Mouse (Mus musculus) forebrain, postnatal 0 days (tissue): ENCODE measurements around the gene Cadps. TPM values are rescaled to one million over a fixed set of nuclear protein-coding genes. Genes with fewer than 3 reads are reported as not detected.

Experiments used
- ATAC-seq: fragments of 200-750 bp; cut with Nextera tagmentation; 2 replicates; pipeline ENCODE4 v1.8.0; 2017; ENCODE audit warnings: mild to moderate bottlenecking, moderate library complexity
- DNase-seq: peaks from one replicate; pipeline ENCODE4 v3.0.0-alpha.2; 2015
- H3K27ac ChIP-seq: fragments of 300-500 bp; sonication (generic); 2 replicates; pipeline ENCODE4 v1.5.1; 2014; ENCODE audit warnings: low read depth, mild to moderate bottlenecking, antibody characterized with exemption, low read length, moderate library complexity, mixed read lengths
- H3K27me3 ChIP-seq: fragments of 300-500 bp; sonication (generic); 2 replicates; pipeline ENCODE4 v1.6.1; 2014; ENCODE audit warnings: mild to moderate bottlenecking, low read length, mixed read lengths; ENCODE audit not compliant: insufficient read depth
- H3K36me3 ChIP-seq: fragments of 300-500 bp; sonication (generic); 2 replicates; pipeline ENCODE4 v1.6.1; 2014; ENCODE audit warnings: mild to moderate bottlenecking, moderate library complexity; ENCODE audit not compliant: insufficient read depth
- H3K4me1 ChIP-seq: fragments of 300-500 bp; sonication (generic); 2 replicates; pipeline ENCODE4 v1.6.1; 2014; ENCODE audit warnings: antibody characterized with exemption; ENCODE audit not compliant: insufficient read depth
- H3K4me2 ChIP-seq: fragments of 300-500 bp; sonication (generic); 2 replicates; pipeline ENCODE4 v1.6.1; 2014; ENCODE audit warnings: low read depth, mild to moderate bottlenecking, moderate library complexity
- H3K4me3 ChIP-seq: fragments of 300-500 bp; sonication (generic); 2 replicates; pipeline ENCODE4 v1.5.1; 2014; ENCODE audit warnings: low read depth, low read length, mixed read lengths
- H3K9ac ChIP-seq: fragments of 300-500 bp; sonication (generic); 2 replicates; pipeline ENCODE4 v1.6.1; 2014; ENCODE audit warnings: mild to moderate bottlenecking
- H3K9me3 ChIP-seq: fragments of 300-500 bp; sonication (generic); 2 replicates; pipeline ENCODE4 v1.6.1; 2016; ENCODE audit warnings: low read length
- CTCF ChIP-seq: sonication (generic); IDR thresholded peaks from 2 replicates; pipeline ENCODE4 v1.5.1; 2016; ENCODE audit warnings: antibody characterized with exemption, control low read depth, low read depth
- WGBS: fragments of 180-500 bp; shearing (Covaris S2); extraction: QIAGEN DNeasy Blood & Tissue Kit; methylation state at CpG from one replicate; pipeline ENCODE4 v1.1.7; 2014; 5-methylcytosine and 5-hydroxymethylcytosine counted together
- polyA plus RNA-seq: library from polyadenylated mRNA; unstranded; fragments of >200 nt; fragmentation: Nextera tagmentation; extraction: Ambion mirVana; gene quantifications from 2 replicates; pipeline ENCODE4 v1.2.1, GENCODE M21; 2015
- total RNA-seq: library from RNA; depleted of rRNA; stranded (reverse); fragments of >200 nt; gene quantifications from 2 replicates; pipeline ENCODE4 v1.2.3, GENCODE M21; 2014

The Cadps gene
- total and polyA plus RNA-seq, 2 experiments from 2014 or later = 27.2 to 164 TPM

DNA sequence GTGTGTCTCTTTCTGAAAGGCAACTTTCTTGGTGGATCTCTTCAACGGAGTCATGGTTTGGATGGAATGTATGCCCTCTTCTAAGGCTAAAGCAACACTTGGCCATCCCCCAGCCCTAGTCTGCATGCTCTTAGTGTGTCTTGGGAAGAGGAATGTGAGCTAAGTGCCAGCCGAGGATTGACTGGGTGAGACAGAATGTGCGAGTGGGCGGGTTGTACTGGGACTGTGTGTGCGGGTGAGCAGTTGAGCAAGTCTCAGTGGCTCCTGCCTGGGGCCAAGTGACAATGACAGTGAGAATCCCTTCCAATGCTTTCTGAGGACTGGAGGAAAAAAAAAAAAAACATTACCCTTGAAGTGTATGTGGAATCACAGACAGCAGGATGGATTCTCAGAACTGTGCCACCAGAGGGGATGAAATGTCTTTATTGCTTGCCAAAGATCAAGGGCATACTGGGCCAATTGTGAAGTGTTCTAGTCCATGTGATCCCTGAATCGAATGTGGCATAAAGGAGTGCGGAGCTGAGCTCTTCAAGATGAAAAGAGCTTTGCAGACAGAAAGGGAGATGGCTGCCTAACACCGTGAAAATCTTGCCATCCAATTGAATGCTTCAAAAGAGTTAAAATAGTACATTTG, 394.7 kb downstream of the Cadps start:
- Histone ChIP-seq H3K4me3 (no peak overlapping the region), H3K27me3 (no peaks in the 10 kb centered on the region), H3K36me3 (no peaks in the 10 kb centered on the region), H3K9ac (no peak overlapping the region), H3K27ac (no peak overlapping the region), H3K4me2 (no peak overlapping the region), H3K9me3 (no peaks in the 10 kb centered on the region), H3K4me1 (no peaks in the 10 kb centered on the region)
- no peak for TF ChIP-seq CTCF
- ATAC-seq (peak; percentile 82), DNase-seq (no peak)
- 56% methylated on average over 8 of the region's 8 CpGs for WGBS

DNA sequence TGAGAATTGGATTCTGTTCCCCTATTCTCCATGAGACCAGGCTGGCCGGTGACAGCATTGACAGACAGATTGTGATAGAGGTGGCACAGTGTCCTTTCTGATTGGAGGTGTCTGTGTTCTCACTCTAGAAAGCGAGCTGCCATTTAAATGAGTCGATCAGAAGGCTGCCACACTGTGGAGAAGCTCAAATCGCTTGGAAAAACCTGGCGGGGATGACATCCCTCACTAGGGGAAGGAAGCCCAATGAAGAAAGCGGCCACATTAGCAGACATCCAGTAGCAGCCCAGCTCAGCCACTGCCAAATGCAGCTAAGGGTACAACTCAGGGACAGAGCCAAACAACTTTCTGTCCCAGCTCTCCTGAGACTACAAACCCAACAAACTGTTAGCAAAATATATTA, 397.6 kb downstream of the Cadps start:
- H3K4me2 ChIP-seq = no peak overlapping the region
- no peaks in the 10 kb centered on the region for H3K9me3 ChIP-seq
- H3K27me3 ChIP-seq = no peaks in the 10 kb centered on the region
- H3K4me3 ChIP-seq = no peak overlapping the region
- no peak for TF ChIP-seq CTCF
- 72% methylated on average over 6 of the region's 6 CpGs for whole genome bisulfite sequencing
- no peaks in the 10 kb centered on the region for H3K4me1 ChIP-seq
- no peak for DNase-seq
- no peaks in the 10 kb centered on the region; the same call in 1 of the 2 replicates for H3K36me3 ChIP-seq
- H3K9ac ChIP-seq = no peak overlapping the region
- no peak overlapping the region for H3K27ac ChIP-seq
- ATAC-seq = no peak

DNA sequence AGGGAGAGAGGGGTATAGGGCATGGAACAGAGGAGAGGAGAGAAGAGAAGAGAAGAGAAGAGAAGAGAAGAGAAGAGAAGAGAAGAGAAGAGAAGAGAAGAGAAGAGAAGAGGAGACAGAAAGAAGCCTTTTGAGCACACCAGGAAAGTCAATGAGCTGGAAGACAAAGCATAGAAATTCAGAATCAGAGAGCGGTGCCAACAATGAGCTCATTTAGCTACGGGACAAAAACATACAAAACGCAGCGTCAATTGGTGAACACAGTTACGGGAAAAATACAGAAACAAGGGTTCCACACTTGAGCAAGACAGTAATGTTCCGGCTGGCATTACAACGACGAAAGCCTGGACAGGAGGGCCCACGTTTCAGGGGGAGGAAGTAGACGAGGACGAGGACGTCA, 412.6 kb downstream of the Cadps start:
- ATAC-seq = no peak
- no peak for TF ChIP-seq CTCF
- Histone ChIP-seq H3K4me1 (peaks cover 5% of the 10 kb centered on the region; the same call in 1 of the 2 replicates), H3K4me2 (no peak overlapping the region), H3K4me3 (no peak overlapping the region), H3K27ac (no peak overlapping the region), H3K9me3 (no peaks in the 10 kb centered on the region), H3K27me3 (no peaks in the 10 kb centered on the region), H3K36me3 (peaks cover 7% of the 10 kb centered on the region; the same call in 1 of the 2 replicates), H3K9ac (no peak overlapping the region)
- DNase-seq = peak; percentile 35
- WGBS = 46% methylated on average over 12 of the region's 12 CpGs

DNA sequence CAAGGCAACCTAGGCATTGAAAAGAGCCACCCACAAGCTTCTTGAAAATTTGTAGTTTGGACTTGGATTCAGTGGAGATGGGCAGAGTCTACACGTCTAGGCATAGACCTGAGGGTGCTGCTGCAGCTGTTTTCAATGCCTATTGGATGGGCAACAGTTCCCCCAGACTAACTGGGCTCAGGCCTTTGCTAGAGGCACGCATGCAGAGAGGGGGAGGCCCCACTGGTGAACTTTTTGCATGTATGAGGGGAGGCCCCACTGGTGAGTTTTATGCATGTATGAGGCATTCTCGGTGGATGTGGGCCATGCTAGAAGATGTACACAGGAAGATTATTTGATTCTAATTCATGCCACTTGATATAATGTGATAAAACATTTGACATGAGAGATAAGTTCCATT, 413.1 kb downstream of the Cadps start:
- ATAC-seq (no peak), DNase-seq (no peak)
- Histone ChIP-seq H3K9me3 (no peaks in the 10 kb centered on the region), H3K4me1 (peaks cover 5% of the 10 kb centered on the region; the same call in 1 of the 2 replicates), H3K36me3 (peaks cover 7% of the 10 kb centered on the region; the same call in 1 of the 2 replicates), H3K9ac (no peak overlapping the region), H3K4me3 (no peak overlapping the region), H3K27me3 (no peaks in the 10 kb centered on the region), H3K27ac (no peak overlapping the region), H3K4me2 (no peak overlapping the region)
- no peak for TF ChIP-seq CTCF
- 74% methylated on average over 3 of the region's 3 CpGs for WGBS

DNA sequence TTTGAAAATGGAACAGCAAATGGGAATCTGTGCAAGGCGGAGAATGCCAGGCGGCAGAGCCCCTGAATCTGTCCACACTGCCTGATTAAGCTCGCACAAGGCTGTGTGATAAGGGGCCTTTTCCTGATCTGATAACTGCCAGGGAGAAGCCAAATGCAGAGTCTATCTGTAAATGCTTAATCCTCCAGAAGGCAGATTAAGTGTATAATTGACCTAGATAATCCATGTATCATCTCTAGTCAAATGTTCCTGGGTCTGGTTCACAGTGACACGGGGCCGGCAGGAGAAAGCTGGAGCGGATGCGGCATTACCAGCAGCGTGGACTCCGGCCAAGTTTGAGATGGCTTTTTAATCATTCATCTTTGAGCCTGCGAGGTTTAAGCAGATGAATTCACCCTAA, 416.3 kb downstream of the Cadps start:
- no peaks in the 10 kb centered on the region for H3K27me3 ChIP-seq
- no peaks in the 10 kb centered on the region for H3K9me3 ChIP-seq
- DNase-seq (peak; percentile 47), ATAC-seq (peak; percentile 33; the same call in 1 of the 2 replicates)
- peaks cover 5% of the 10 kb centered on the region; the same call in 1 of the 2 replicates for H3K4me1 ChIP-seq
- 41% methylated on average over 10 of the region's 10 CpGs for WGBS
- no peak overlapping the region for H3K9ac ChIP-seq
- no peak overlapping the region for H3K4me2 ChIP-seq
- H3K4me3 ChIP-seq = no peak overlapping the region
- H3K27ac ChIP-seq = no peak overlapping the region
- no peak for TF ChIP-seq CTCF
- peaks cover 6% of the 10 kb centered on the region; the same call in 1 of the 2 replicates for H3K36me3 ChIP-seq

DNA sequence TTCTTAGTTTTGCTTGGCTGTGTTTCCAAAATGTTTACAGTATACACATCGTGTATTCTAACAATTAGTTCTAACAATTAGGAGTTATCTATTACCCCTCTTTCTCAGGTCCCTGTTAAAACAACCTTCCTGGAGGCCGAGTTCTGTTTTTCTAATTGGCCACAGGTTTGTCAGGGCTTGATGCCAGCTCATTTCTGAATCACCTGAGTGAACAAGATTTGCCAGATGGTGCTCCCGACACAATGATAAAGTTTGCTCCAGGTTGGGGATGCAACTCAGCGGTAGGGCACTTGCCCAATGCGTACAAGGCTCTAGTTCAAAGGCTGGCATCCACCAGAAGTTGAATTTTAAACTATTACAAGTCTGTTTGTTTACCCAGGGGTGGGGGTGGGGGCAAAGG, 417.7 kb downstream of the Cadps start:
- TF ChIP-seq CTCF = no peak
- Histone ChIP-seq H3K27ac (no peak overlapping the region), H3K4me2 (no peak overlapping the region), H3K36me3 (no peaks in the 10 kb centered on the region), H3K4me3 (no peak overlapping the region), H3K4me1 (peaks cover 5% of the 10 kb centered on the region; the same call in 1 of the 2 replicates), H3K27me3 (no peaks in the 10 kb centered on the region), H3K9me3 (no peaks in the 10 kb centered on the region), H3K9ac (no peak overlapping the region)
- WGBS = 54% methylated on average over 5 of the region's 5 CpGs
- ATAC-seq (no peak), DNase-seq (no peak)

- no peak overlapping the region for H3K9ac ChIP-seq
- ATAC-seq (peak; percentile 38; the same call in 1 of the 2 replicates), DNase-seq (no peak)
- H3K4me2 ChIP-seq = no peak overlapping the region
- WGBS = 36% methylated on average over 3 of the region's 3 CpGs
- H3K4me3 ChIP-seq = no peak overlapping the region
- no peaks in the 10 kb centered on the region for H3K27me3 ChIP-seq
- no peaks in the 10 kb centered on the region for H3K9me3 ChIP-seq
- H3K36me3 ChIP-seq = no peaks in the 10 kb centered on the region
- TF ChIP-seq CTCF = no peak
- H3K27ac ChIP-seq = no peak overlapping the region
- H3K4me1 ChIP-seq = peaks cover 5% of the 10 kb centered on the region; the same call in 1 of the 2 replicates
Measured at GRCm38 (mm10) chr14:12404724-12405123, 418.2 kb downstream of the Cadps start.
